Mouse (Mus musculus): ENCODE data around the gene Enoph1. TPM values are rescaled to one million over a fixed set of nuclear protein-coding genes. Genes with fewer than 3 reads are reported as not detected.

The Enoph1 gene
- total RNA-seq (2023): 13.4 and 21.2 TPM in 2 replicates

GRCm38 (mm10) chr5:100039602-100040142 lies at the start of gene Enoph1, which contains the start of gene Hnrnpdl:
Gene Enoph1 (plus strand): TSS chr5:100039985.
Gene Hnrnpdl (minus strand): TSS chr5:100039664.

Other genes with a start within 250 kb of the Enoph1 start
- gene Vamp9, start 133.7 kb upstream of the Enoph1 start, total RNA-seq (2023): not detected in 2 replicates
- gene Hnrnpd, start 61.0 kb upstream of the Enoph1 start, total RNA-seq (2023): 197 and 201 TPM in 2 replicates
- gene 4930524J08Rik, start 60.9 kb upstream of the Enoph1 start, total RNA-seq (2023): 1.7 and 2.3 TPM in 2 replicates
- gene Hnrnpdl, start 321 bp upstream of the Enoph1 start, total RNA-seq (2023): 150 and 179 TPM in 2 replicates
- gene Tmem150c, start 119.8 kb downstream of the Enoph1 start, total RNA-seq (2023): 0.19 TPM in 1 of 2 replicates, not detected in the other